Mouse (Mus musculus) CD4-positive, CD25-positive, alpha-beta regulatory T cell, adult 4 months (primary cell): Measurements from ENCODE around the gene Snx8. TPM values are rescaled to one million over a fixed set of nuclear protein-coding genes. Genes with fewer than 3 reads are reported as not detected.

Source experiments
- ATAC-seq: one replicate; pipeline ENCODE4 v1.8.0; 2017
- polyA plus RNA-seq, 2 experiments: library from polyadenylated mRNA; unstranded; fragments of 100-300 nt; shearing (Covaris generic); gene quantifications; one replicate each; pipeline ENCODE4 v1.2.1; 2017

The Snx8 gene
- polyA plus RNA-seq, 2 experiments from 2014 or later: 0.30 to 6.1 TPM

DNA sequence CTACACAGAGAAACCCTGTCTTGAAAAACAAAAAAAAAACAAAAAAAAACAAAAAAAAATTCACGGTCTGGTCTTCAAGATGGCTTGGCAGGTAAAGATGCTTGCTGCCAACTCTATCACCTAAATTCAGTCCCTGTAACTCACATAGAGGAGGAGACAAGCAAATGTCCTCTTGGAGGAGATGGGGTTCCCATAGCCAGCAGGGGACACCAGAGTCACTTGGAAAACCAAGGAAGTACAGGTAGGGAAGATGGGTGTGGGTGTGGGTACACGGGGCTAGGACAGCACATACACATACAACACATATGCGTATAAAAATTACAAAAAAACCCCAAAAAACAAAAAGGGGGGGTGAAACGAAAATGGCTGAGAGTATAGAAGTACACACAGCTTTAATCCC is 46.2 kb downstream of the Snx8 start:
- no peak for ATAC-seq

DNA sequence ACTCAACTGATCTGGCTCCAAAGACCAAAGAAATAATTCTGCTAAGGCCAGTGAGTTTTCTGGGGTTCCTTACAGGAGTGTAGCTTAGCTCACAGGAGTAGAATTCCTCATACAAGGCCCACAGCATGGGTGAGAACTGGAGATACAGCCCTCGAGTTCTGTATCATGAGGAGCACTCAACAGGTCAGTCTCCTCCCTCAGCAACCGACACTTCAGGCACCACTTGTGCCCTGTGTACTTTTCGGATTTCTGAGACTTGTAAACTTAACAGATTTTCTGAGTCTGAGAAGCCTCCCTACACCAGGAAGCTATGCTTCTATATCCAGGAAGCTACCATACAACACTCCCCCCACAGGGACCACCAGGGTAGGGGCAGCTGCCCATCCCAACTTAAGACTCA is 49.2 kb downstream of the Snx8 start:
- ATAC-seq: no peak

DNA sequence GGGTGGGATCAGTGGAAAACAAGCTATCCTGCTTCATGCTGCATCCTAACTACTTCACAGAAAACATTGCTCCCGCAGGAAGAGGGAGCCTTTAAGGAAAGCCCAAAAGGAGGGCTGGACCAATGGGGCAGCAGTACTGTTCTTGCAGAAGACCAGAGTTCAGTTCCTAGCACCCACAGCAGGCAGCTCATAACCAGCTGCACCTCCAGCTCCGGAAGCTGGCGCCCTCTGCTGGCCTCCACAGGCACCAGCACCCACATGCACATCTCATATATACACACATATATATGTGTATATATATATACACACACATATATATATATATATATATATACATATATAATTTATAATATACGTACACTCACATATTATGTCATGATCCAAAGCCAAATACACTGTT is 50.3 kb downstream of the Snx8 start:
- ATAC-seq: no peak

DNA sequence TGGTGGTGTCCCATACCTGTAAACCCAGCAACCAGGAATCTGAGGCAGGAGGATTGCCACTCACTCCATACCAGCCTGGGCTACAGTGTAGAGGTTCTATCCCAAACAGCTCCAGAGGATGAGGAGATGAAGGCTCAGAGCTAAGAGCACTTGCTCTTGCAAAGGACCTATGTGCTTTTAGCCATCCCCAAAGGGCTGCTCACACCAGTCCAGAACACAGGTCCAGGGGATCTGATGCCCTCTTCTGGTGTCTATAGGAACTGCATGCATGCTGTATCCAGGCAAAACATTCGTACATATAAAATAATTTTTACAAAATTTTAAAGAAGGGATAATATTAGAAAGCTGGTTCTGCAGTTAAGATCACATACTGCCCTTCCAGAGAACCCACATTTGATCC is 52.4 kb downstream of the Snx8 start:
- no peak for ATAC-seq

DNA sequence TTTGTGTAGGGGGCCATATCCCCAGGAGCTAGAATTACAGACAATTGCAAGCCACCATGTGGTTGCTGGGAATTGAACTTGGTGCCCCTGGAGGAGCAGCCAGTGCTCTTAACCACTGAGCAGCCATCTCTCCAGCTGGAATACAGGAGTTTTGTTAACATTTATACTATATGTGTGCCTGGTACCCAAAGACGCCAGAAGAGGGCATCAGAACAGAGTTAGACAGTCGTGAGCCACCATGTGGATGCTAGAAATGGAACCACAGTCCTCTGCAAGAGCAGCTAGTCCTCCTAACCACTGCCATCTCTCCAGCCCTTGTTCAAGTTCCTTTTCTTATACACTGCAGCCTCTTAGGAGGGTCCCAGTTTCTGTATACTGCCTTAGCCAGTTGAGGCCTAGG is 55.4 kb downstream of the Snx8 start:
- ATAC-seq: no peak

DNA sequence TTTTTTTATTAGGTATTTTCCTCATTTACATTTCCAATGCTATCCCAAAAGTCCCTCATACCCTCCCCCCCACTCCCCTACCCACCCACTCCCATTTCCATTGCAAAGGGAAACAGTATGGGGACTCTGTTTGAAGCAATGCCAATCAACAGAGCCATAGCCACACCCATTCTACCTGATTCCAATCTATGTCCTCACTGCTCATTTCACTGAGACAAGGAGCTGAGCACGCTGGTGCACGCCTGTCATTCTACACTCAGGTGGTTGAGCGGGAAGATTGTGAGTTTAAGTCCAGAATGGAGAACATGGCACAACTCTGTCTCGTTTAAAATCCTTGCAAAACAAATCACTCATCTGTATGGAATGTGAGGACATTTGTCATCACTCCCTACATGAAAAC is 56.5 kb downstream of the Snx8 start:
- no peak for ATAC-seq

DNA sequence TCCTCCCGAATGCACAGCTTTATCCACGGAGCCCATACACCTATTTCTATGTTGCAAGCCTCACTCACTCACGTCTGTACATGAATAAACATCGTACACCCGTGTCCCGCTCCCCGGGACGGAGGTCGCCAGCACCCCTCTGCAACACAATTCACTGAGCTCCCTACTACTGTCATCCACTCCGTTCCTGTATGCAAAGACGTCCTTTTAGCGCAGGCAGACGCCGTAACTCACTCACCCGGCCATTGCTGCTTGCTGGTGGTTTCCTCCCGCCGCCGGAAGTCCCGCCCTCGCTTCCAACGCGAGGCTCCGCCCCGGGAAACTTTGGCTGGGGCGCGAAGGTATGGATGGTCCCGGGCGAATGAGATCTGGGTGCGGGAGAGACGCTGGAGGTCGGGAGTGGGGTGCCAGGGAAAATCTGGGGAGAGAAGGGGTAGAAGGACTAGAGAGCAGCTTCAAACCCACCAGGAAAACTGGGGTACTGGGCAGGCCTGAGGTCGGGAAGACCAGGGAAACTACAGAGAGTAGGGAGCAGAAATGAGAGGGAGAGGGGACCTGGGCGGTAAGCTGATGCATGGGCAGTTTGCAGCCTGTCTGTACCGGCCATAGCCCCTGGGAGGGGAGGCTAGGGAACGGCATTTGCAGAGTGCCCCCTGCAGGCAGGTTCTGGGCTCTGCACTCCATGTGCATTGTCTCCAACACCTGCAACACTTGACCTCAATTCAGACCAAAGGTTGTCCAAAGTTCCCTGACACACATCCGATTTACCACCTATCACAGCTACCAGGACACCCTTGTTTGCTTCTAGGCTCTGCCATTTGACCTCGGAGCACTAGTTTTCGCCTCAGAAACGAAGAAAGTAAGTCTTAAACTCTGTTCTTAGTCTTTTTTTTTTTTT is 57.2 kb downstream of the Snx8 start, which contains the start of gene Mrm2:
TSS of gene Mrm2 (minus strand) at position 284 of the 898 bp plus-strand sequence.
- peak; percentile 98 for ATAC-seq

DNA sequence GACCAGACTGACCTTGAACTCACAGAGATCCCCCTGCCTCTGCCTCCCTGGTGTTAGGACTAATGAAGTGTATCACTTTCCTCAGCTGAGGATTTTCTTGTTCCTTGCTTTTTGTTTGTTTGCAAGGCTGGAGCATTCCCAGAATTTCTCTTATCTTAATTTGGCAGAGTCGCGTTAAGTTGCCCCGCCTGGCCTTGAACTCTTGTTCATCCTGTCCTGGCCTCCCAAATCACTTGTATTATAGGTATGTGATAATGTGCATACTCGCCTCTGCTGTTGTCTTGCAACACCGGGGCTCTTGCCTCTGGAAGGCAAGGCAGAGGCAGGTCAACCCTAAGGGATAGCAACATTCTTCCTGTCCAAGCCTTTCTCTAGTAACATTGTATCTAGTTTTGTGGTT is 65.0 kb downstream of the Snx8 start:
- ATAC-seq: no peak

DNA sequence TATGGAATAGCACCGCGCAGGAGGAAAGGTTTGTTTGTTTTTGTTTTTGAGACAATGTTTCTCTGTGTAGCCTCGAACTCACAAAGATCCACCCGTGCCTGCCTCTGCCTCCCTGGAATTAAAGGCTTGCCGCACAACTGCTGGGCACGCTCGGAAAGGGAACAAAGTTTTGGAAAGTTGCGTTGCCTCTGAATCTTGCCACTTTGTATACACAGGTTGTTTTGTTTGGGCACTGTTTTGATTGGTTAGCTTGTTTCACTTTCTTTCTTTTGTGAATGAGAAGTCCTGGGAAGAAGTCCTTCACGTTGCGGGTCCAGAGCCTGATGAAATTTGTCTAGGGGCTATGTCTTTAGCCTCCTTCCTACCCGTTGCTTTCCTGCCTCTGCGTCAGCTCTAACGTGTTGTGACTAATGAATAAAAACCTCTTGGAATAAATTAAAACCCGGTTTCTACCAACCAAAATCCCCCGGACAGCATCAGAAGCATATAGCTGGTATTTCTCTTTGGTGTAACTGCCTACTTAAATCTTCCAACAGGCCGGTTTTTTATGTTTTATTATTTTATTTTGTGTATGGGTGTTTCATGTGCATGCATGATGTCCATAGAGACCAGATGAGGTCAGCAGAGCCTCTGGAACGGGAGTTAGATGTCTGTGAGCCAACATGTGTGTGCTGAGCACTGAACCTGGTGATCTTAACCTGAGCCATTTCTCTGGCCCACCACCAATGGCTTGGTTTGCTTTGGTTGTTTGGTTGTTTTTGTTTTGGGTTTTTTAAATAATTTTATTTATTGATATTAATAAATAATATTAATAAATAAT is 67.1 kb downstream of the Snx8 start:
- peak; percentile 20 for ATAC-seq

DNA sequence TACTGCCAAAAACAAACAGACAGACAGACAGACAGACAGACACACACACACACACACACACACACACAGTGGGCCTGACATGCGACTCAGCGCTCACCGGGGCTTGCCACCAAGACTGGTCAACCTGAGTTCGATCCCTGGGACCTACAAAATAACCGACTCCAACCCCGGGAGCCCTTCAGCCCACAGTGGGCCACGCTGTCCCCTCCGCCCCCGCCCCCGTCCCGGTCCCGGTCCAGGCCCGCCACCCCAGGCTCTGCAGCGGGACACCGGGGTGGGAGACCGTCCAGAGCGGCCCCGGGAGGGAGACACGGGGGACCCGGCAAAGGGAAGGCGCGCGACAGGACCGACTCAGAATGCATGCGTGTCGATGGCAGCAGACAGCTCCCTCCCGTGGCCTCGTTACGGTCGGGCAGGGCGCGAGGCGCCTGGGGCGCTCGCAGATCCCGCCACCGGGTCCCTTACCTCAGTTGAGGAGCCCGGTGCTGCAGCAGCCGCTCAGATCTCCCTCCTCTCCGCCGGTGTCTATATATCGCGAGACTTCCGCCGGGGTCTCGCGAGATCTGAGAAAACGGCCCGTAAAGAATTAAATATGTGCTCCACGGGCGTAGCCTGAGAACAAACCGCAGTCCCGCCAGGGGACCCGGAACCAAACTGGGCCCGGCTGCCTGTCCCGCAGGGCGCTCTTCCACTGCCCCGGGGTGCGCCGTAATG is 67.9 kb downstream of the Snx8 start, which contains the start of the genes Mad1l1 and Nudt1:
TSS of gene Mad1l1 (minus strand) at position 511 of the 714 bp plus-strand sequence.
TSS of gene Nudt1 (plus strand) at position 615 of the 714 bp plus-strand sequence.
- peak; percentile 99 for ATAC-seq

DNA sequence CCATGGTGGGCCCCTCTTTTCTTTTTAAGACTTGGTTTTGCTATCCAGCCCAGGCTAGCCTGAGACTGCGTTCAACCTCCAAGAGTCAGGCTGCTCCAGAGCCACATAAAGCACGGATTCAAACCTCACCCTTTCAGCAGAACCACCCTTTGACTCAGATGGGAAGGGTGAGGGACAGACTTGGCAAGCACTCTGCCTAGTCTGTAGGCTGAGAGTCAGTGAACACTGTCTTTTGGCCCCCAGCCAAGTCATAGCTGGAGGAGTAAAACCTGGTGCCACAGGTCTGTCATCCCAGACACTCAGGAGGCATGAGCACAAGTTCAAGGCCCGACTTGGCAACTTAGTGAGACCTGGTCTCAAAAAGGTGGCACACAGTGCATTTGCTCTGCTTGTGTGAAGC is 72.3 kb downstream of the Snx8 start:
- no peak for ATAC-seq

DNA sequence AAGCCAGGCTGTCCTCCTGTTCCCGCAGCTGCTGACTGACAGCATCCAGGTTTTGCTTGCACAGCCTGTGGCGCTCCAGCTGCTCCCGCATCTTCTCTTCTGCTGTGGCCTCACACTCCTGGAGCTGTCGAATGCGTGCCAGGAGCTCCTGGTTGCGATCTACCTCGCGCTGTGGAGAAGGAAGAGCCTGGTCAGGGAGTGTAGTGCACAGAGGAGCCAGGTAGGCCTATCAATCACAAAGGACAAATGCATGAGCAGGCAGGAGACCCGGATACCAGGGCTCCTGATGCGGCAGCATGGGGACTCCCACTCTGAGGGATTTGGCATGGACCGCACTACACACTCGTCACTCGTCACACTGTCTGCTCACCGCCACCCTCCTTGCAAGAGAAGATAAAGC is 81.5 kb downstream of the Snx8 start:
- no peak for ATAC-seq

DNA sequence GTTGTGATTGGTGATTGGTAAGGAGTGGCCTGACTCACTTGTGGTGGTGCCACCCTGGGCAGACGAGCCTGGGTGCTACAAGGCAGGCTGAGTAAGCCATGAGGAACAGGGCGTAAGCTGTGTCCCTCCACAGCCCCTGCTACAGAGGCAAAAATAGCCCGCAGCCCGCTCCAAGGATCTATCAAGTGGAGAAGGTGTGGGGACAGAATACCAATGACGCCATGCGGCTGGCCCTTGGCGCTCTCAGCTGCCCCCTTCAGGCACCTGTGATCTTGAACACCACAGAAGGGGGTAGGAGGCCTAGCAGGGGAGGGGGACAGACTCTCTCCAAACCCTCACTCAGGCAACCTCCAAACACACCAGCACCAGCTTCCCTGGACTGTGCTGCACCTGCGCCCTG is 83.0 kb downstream of the Snx8 start:
- ATAC-seq: no peak

DNA sequence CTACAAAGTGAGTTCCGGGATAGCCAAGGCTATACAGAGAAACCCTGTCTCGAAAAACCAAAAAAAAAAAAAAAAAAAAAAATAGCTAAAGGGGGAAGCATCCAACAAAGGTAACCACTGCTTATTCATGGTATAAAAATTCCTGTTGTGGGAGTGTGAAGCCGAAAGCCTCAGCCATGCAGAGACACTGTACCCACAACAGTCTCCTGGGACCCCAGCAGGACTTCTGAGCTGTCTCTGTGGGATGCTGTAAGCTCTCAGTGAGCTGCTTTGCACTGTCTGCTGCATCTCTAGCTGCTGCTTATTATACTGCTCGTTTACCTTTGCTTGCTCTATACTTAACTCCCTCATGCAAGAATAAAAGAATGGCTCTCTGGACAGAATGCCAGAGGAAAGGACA is 90.8 kb downstream of the Snx8 start:
- ATAC-seq: no peak

DNA sequence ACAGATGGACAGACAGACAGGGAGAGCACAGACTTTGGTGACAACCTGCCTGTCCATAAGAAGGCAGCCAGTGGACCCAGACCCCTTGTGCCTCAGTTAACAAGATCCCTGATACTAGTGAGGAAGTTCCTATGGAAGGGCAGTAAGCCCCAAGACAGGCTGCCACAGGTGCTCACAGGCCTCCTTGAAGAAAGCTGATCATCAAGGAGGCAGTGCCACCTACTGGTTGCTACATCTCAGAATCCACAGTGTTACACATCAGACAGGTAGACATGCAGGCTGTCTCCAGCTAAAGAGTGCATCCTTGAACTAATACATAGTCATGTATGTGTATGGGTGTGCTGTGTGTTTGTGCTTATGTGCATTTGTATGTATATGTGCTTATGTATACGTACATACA is 96.9 kb downstream of the Snx8 start:
- ATAC-seq: peak; percentile 62

Other genes with a start within 250 kb of the Snx8 start
- gene Mad1l1, start 67.7 kb downstream of the Snx8 start, polyA plus RNA-seq: 10 to 100 TPM; 28.2 to 40.3 TPM
- 10 to 100 TPM; 14.8 to 28.6 TPM for gene Nudt1, start 67.6 kb downstream of the Snx8 start, polyA plus RNA-seq
- 10 to 100 TPM; 10.6 to 14.9 TPM for gene Mrm2, start 57.4 kb downstream of the Snx8 start, polyA plus RNA-seq
- 10 to 100 TPM; 17.8 to 25.9 TPM for gene Eif3b, start 30.1 kb upstream of the Snx8 start, polyA plus RNA-seq
- gene Gm4869, start 56.4 kb upstream of the Snx8 start, polyA plus RNA-seq: not detected
- gene Chst12, start 116.3 kb upstream of the Snx8 start, polyA plus RNA-seq: 10 to 100 TPM; 31.8 to 44.3 TPM
- 1 to 10 TPM; 1.5 to 3.8 TPM for gene Grifin, start 175.8 kb upstream of the Snx8 start, polyA plus RNA-seq
- 10 to 100 TPM; 24.2 to 26.2 TPM for gene Lfng, start 218.1 kb upstream of the Snx8 start, polyA plus RNA-seq